Mouse (Mus musculus) C2C12 (cell line): ENCODE measurements at regions not wholly inside any gene's neighbourhood (a gene's known extent, or its start where the extent isn't known, plus 50 kb on each side); places are given as distances from the start of the nearest gene placed in this dataset.

Experiments
- CTCF ChIP-seq: IDR thresholded peaks from one replicate; pipeline ENCODE4 v1.5.1; 2011; ENCODE audit not compliant: control insufficient read depth, insufficient read depth, insufficient read length
- FOSL1 ChIP-seq: IDR thresholded peaks from one replicate; pipeline ENCODE4 v1.8.0; 2011; ENCODE audit warnings: mild to moderate bottlenecking, low read length; ENCODE audit not compliant: poor library complexity, insufficient read depth, severe bottlenecking
- MAX ChIP-seq: IDR thresholded peaks from one replicate; pipeline ENCODE4 v1.6.1; 2011; ENCODE audit warnings: mild to moderate bottlenecking, control low read depth
- MYOD1 ChIP-seq: IDR thresholded peaks from one replicate; pipeline ENCODE4 v1.6.1; 2011; ENCODE audit warnings: low read depth; ENCODE audit not compliant: control insufficient read depth, insufficient read length
- MYOG ChIP-seq: IDR thresholded peaks from one replicate; pipeline ENCODE4 v1.6.1; 2011; ENCODE audit not compliant: control insufficient read depth, insufficient read length; ENCODE audit errors: extremely low read depth

GRCm38 (mm10) chr4:106200241-106200640, 115.8 kb upstream of the Usp24 start:
- no peak for TF ChIP-seq MAX
- TF ChIP-seq CTCF: no peak
- TF ChIP-seq FOSL1: no peak
- no peak for TF ChIP-seq MYOG
- TF ChIP-seq MYOD1: no peak
